Mouse (Mus musculus) heart, adult 2 months (tissue): ENCODE data around the gene Klc4.

Experiments used
- CTCF ChIP-seq: fragments of 200-600 bp; IDR thresholded peaks from 2 replicates; pipeline ENCODE4 v1.8.1; 2022; ENCODE audit warnings: antibody characterized with exemption, mild to moderate bottlenecking, moderate library complexity
- EP300 ChIP-seq: fragments of 200-500 bp; IDR thresholded peaks from 2 replicates; pipeline ENCODE4 v1.6.1; 2011; ENCODE audit warnings: low read depth, low read length, control low read depth; ENCODE audit not compliant: insufficient read depth
- POLR2A ChIP-seq: fragments of 200-500 bp; IDR thresholded peaks from 2 replicates; pipeline ENCODE4 v1.6.1; 2011; ENCODE audit warnings: mild to moderate bottlenecking, low read depth, low read length, control low read depth; ENCODE audit not compliant: insufficient read depth

GRCm38 (mm10) chr17:46588913-46589312 lies 56.9 kb downstream of the Klc4 start:
- TF ChIP-seq POLR2A (no peak), CTCF (no peak), EP300 (no peak)
